Mouse (Mus musculus): ENCODE data around the gene N4bp2.

- TF ChIP-seq EP300 (IDR thresholded peaks at IDR 0.05; ENCODE audit: low read length) (no peak), ZNF384 (IDR thresholded peaks at IDR 0.05; ENCODE audit: low read depth, low read length) (no peak), CTCF (conservative IDR thresholded peaks at IDR 0.05 in 1 of 2, IDR thresholded peaks at IDR 0.05 in 1 of 2; ENCODE audit: low read depth in 2 of 2, low read length in 2 of 2) (no peak), MAFK (IDR thresholded peaks at IDR 0.05; ENCODE audit: insufficient replicate concordance, low read length) (no peak), BHLHE40 (IDR thresholded peaks at IDR 0.05; ENCODE audit: low read depth, low read length) (no peak)
Measured at GRCm38 (mm10) chr5:65829059-65829458, 65.7 kb downstream of the N4bp2 start.

All from CH12.LX (cell line).